Mouse (Mus musculus) lung, postnatal 14 days (tissue): ENCODE data around the gene Hspbap1.

ENCODE experiments used
- DNase-seq: peaks from one replicate; pipeline ENCODE4 v3.0.0; 2021

Hspbap1 gene

GRCm38 (mm10) chr16:35764941-35765340 lies 5.2 kb upstream of the Hspbap1 start:
- no peak for DNase-seq

GRCm38 (mm10) chr16:35765449-35765848 lies 4.7 kb upstream of the Hspbap1 start:
- no peak for DNase-seq

- no peak for DNase-seq
Observed at GRCm38 (mm10) chr16:35766366-35766765, 3.8 kb upstream of the Hspbap1 start.

GRCm38 (mm10) chr16:35768469-35768784 lies 1.7 kb upstream of the Hspbap1 start:
- no peak for DNase-seq

GRCm38 (mm10) chr16:35768785-35769642 lies 1.2 kb upstream of the Hspbap1 start, which contains the start of gene Dirc2:
Gene Dirc2 (minus strand): TSS chr16:35769356.
- DNase-seq, result peak; percentile 76

- no peak for DNase-seq
Observed at GRCm38 (mm10) chr16:35771141-35771540, 966 bp downstream of the Hspbap1 start.

GRCm38 (mm10) chr16:35771606-35772005 lies 1.4 kb downstream of the Hspbap1 start:
- no peak for DNase-seq

- no peak for DNase-seq
Observed at GRCm38 (mm10) chr16:35772598-35772997, 2.4 kb downstream of the Hspbap1 start.

- no peak for DNase-seq
Observed at GRCm38 (mm10) chr16:35775835-35776234, 5.7 kb downstream of the Hspbap1 start.

- DNase-seq, result no peak
Observed at GRCm38 (mm10) chr16:35776737-35777136, 6.6 kb downstream of the Hspbap1 start.

GRCm38 (mm10) chr16:35777768-35778167 lies 7.6 kb downstream of the Hspbap1 start:
- no peak for DNase-seq

- DNase-seq, result no peak
Observed at GRCm38 (mm10) chr16:35779681-35780080, 9.5 kb downstream of the Hspbap1 start.

GRCm38 (mm10) chr16:35781096-35781495 lies 10.9 kb downstream of the Hspbap1 start:
- DNase-seq, result no peak

- DNase-seq, result no peak
Observed at GRCm38 (mm10) chr16:35781651-35782050, 11.5 kb downstream of the Hspbap1 start.

- no peak for DNase-seq
Observed at GRCm38 (mm10) chr16:35782451-35783206, 12.5 kb downstream of the Hspbap1 start.

GRCm38 (mm10) chr16:35783207-35783573 lies 13.0 kb downstream of the Hspbap1 start:
- DNase-seq, result no peak

GRCm38 (mm10) chr16:35784134-35784725 lies 14.1 kb downstream of the Hspbap1 start:
- no peak for DNase-seq

GRCm38 (mm10) chr16:35787163-35787562 lies 17.0 kb downstream of the Hspbap1 start:
- DNase-seq, result no peak

- no peak for DNase-seq
Observed at GRCm38 (mm10) chr16:35787568-35788189, 17.5 kb downstream of the Hspbap1 start.

- DNase-seq, result no peak
Observed at GRCm38 (mm10) chr16:35788330-35788729, 18.2 kb downstream of the Hspbap1 start.

GRCm38 (mm10) chr16:35791962-35792521 lies 21.9 kb downstream of the Hspbap1 start:
- DNase-seq, result no peak

- no peak for DNase-seq
Observed at GRCm38 (mm10) chr16:35802163-35802562, 32.0 kb downstream of the Hspbap1 start.

- DNase-seq, result no peak
Observed at GRCm38 (mm10) chr16:35803723-35804122, 33.5 kb downstream of the Hspbap1 start.
